Mouse (Mus musculus): ENCODE data around the gene Gm45140. TPM values are rescaled to one million over a fixed set of nuclear protein-coding genes. Genes with fewer than 3 reads are reported as not detected.

Gm45140 gene
- polyA plus RNA-seq, 1 experiment from 2014 or later, result 2.1 TPM

DNA sequence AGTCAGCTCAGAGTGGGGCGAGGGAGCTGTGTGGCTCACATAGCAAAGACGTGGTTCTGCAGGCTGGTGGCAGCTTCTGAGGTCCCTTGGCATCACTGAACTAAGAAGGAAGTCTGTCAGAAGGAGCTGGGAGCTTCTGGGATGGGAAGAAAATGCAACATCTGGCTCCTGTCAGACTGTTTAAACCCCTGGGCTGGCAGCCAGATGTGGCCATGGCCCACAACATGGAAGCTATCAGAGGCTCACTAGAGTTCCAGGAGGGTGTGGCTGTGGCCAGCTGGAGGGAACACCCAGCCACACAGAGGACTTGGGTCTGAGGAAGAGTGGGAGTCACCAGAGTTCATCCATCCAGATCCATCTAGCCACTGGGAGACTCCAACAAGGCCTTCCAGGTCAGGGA lies 88.7 kb downstream of the Gm45140 start:
- no peak for ATAC-seq (ENCODE audit: extremely low read depth, insufficient number of reproducible peaks, low FRiP score, low TSS enrichment)

DNA sequence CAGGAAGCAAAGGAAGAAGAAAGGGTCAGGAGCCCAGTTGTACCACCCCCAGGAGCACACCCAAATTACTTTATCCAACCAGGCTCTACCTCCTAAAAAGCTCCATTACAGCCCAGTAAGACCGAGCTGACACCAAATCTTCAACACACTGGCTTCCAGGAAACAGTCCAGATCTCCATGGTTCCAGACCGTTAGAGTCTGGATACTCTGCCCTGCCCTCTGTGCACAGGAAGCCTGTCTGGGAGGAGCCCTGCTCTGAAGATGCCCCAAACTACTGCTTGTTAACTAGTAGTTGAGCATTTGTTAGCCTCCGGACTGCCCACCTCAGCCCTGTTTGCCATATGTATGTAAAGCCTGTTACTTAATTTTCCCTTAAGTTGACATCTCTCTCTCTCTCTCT lies 89.5 kb downstream of the Gm45140 start:
- H3K27ac ChIP-seq (replicated peaks), result 0 out of 2 replicates have a peak overlapping the region, but pooled peaks have one; percentile 12
- no peak overlapping the region for H3K9ac ChIP-seq
- peaks cover 14% of the 10 kb centered on the region for H3K4me1 ChIP-seq
- no peak for ATAC-seq (ENCODE audit: extremely low read depth, insufficient number of reproducible peaks, low FRiP score, low TSS enrichment)
- no peaks in the 10 kb centered on the region for H3K9me3 ChIP-seq
- peaks cover 8% of the 10 kb centered on the region for H3K27me3 ChIP-seq (replicated peaks)
- H3K4me2 ChIP-seq, result no peak overlapping the region
- WGBS, result 61% methylated on average over 3 of the region's 3 CpGs
- no peak overlapping the region for H3K4me3 ChIP-seq
- H3K36me3 ChIP-seq, result no peaks in the 10 kb centered on the region

More for the DNA sequence above, 88.7 kb downstream of the Gm45140 start:
- Histone ChIP-seq H3K9ac (no peak overlapping the region), H3K4me1 (peaks cover 14% of the 10 kb centered on the region), H3K9me3 (no peaks in the 10 kb centered on the region), H3K4me3 (no peak overlapping the region), H3K27me3 (replicated peaks) (peaks cover 12% of the 10 kb centered on the region), H3K4me2 (no peak overlapping the region), H3K36me3 (no peaks in the 10 kb centered on the region), H3K27ac (replicated peaks) (no peak overlapping the region)
- WGBS, result 54% methylated on average over 2 of the region's 2 CpGs

DNA sequence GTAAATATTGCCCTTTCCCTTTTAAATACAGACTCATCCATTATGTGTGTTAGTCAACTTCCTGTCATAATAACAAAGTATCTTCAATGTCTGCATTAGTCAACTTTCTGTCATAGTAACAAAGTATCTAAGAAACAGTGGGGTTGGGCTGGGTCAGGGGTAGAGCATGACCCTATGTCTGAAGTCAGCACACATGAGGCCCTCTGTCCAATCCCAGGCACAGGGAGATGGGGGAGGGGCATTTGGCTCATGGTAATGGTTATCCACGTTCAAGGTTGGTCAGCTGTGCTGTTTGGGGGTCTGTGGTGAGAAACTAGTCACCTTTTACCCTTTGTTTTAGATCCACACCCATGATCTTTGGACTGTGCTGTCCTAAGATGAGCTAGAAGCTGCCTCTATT lies 90.3 kb downstream of the Gm45140 start:
- Histone ChIP-seq H3K36me3 (no peaks in the 10 kb centered on the region), H3K4me1 (peaks cover 21% of the 10 kb centered on the region), H3K9ac (no peak overlapping the region), H3K27ac (replicated peaks) (no peak overlapping the region), H3K4me3 (no peak overlapping the region), H3K4me2 (no peak overlapping the region), H3K27me3 (replicated peaks) (peaks cover under 1% of the 10 kb centered on the region; the same call in 1 of the 2 replicates), H3K9me3 (no peaks in the 10 kb centered on the region)
- WGBS, result 48% methylated on average over 1 of the region's 1 CpGs
- no peak for ATAC-seq (ENCODE audit: extremely low read depth, insufficient number of reproducible peaks, low FRiP score, low TSS enrichment)

DNA sequence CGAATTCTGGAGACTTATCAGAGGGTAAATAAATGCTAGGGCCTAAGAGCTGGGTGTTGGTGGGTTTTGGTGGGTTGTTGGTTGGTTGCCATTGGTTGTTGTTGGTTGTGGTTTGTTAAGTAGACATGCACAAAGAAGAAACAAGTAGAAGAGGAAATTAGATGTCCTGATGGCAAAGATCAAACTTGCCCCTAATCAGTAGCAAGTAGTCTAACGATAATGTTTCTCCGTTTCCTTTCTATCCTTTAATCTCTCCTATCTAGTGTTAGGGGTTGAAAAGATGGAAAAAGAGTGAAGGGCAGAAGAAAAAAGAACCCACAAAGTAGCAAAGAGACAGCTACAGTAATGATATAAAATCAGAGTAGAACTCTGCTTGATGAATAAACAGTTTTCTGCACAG lies 91.0 kb downstream of the Gm45140 start:
- ATAC-seq (ENCODE audit: extremely low read depth, insufficient number of reproducible peaks, low FRiP score, low TSS enrichment), result no peak
- WGBS, result 83% methylated on average over 3 of the region's 3 CpGs
- no peaks in the 10 kb centered on the region for H3K9me3 ChIP-seq

DNA sequence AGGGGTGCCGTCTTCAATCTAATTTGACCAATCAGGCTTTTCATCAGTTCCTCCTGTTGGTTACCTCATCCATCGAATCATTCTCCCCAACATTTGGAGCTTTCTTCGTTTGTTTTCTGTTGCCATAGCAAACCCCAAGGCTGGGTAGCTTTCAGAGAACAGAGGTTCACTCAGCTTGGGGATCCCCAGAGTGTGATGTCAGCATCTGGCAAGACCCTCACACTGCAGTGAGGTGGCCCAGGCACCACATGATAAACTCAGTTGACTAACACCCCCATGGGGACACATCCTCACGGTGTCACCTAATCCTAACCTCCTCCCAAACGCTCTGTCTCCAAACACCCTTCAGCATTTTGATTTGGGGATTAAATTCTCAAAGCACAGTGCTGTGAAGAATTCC lies 92.3 kb downstream of the Gm45140 start:
- Histone ChIP-seq H3K9ac (no peak overlapping the region), H3K27ac (replicated peaks) (no peak overlapping the region), H3K36me3 (no peaks in the 10 kb centered on the region), H3K4me1 (peaks cover 30% of the 10 kb centered on the region), H3K27me3 (replicated peaks) (no peaks in the 10 kb centered on the region), H3K4me2 (no peak overlapping the region), H3K4me3 (no peak overlapping the region), H3K9me3 (no peaks in the 10 kb centered on the region)
- ATAC-seq (ENCODE audit: extremely low read depth, insufficient number of reproducible peaks, low FRiP score, low TSS enrichment), result no peak
- WGBS, result 63% methylated on average over 5 of the region's 5 CpGs

More for the DNA sequence above, 91.0 kb downstream of the Gm45140 start:
- Histone ChIP-seq H3K4me3 (no peak overlapping the region), H3K27ac (replicated peaks) (no peak overlapping the region), H3K27me3 (replicated peaks) (no peaks in the 10 kb centered on the region), H3K4me2 (no peak overlapping the region), H3K9ac (no peak overlapping the region), H3K4me1 (peaks cover 28% of the 10 kb centered on the region), H3K36me3 (no peaks in the 10 kb centered on the region)

DNA sequence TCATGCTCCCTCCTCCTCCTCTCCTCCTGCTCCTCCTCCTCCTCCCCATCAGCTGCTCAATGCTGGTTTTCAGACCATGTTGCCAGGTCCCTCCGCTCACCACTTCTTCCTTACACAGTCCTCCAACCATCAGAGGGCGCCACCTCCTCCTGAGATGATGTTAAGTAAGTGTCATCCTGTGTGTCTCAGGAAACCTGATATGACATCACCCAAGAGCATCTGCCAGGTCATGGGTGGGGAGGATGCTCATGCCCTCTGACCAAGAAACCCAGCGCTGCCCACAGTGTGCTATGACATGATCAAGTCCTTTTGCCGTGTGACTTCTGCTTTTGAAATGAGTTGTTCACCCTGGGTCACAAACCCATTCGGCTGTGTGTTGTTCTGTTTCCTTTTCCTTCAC lies 92.8 kb downstream of the Gm45140 start:
- Histone ChIP-seq H3K4me3 (no peak overlapping the region), H3K9me3 (no peaks in the 10 kb centered on the region), H3K4me1 (peaks cover 35% of the 10 kb centered on the region), H3K27me3 (replicated peaks) (no peaks in the 10 kb centered on the region), H3K27ac (replicated peaks) (no peak overlapping the region), H3K4me2 (no peak overlapping the region), H3K36me3 (no peaks in the 10 kb centered on the region), H3K9ac (no peak overlapping the region)
- ATAC-seq (ENCODE audit: extremely low read depth, insufficient number of reproducible peaks, low FRiP score, low TSS enrichment), result no peak
- 80% methylated on average over 5 of the region's 5 CpGs for WGBS

DNA sequence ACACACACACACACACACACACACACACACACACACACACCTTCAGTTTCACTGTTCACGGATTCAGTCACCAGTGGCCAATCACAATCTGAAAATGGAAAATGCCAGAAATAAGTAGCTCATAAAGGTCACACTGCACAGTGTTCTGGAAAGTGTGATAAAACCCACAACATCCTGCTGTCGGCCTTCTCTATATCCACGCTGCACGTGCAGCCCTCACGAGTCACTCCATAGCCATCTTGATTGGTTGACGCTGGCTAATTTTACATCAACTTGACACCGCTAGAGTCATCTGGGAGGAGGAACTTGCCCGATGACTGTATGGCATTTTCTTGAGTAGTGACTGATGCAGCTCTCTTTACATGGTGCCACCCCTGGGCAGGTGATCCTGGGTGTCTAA lies 93.6 kb downstream of the Gm45140 start:
- H3K27me3 ChIP-seq (replicated peaks), result no peaks in the 10 kb centered on the region
- no peak for ATAC-seq (ENCODE audit: extremely low read depth, insufficient number of reproducible peaks, low FRiP score, low TSS enrichment)
- H3K4me2 ChIP-seq, result no peak overlapping the region
- H3K9me3 ChIP-seq, result no peaks in the 10 kb centered on the region
- no peaks in the 10 kb centered on the region for H3K36me3 ChIP-seq
- no peak overlapping the region for H3K4me3 ChIP-seq
- H3K27ac ChIP-seq (replicated peaks), result no peak overlapping the region
- no peak overlapping the region for H3K9ac ChIP-seq
- WGBS, result 68% methylated on average over 8 of the region's 8 CpGs
- peaks cover 35% of the 10 kb centered on the region for H3K4me1 ChIP-seq

DNA sequence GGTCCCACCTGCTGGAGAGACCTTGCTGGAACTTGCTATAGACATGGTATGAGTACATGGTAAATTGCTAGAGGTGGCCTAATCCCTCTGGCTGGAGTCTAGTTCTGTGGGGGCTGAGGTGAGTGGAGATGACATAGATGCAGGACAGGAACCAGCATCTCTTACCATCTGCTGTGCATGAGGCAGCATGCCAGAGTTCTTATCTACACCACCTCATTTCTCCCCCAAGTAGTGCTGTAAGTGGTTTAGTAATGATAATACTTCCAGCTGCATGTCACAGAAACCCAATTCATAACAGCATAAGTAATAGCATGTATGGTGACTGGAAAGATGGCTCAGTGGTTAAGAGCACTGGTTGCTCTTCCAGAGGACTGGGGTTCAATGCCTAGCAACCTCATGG lies 95.1 kb downstream of the Gm45140 start:
- Histone ChIP-seq H3K36me3 (no peaks in the 10 kb centered on the region), H3K4me2 (no peak overlapping the region), H3K4me1 (peaks cover 30% of the 10 kb centered on the region), H3K27me3 (replicated peaks) (peaks cover 13% of the 10 kb centered on the region), H3K9me3 (no peaks in the 10 kb centered on the region), H3K4me3 (no peak overlapping the region), H3K9ac (no peak overlapping the region), H3K27ac (replicated peaks) (no peak overlapping the region; the same call in 1 of the 2 replicates)
- ATAC-seq (ENCODE audit: extremely low read depth, insufficient number of reproducible peaks, low FRiP score, low TSS enrichment), result no peak

DNA sequence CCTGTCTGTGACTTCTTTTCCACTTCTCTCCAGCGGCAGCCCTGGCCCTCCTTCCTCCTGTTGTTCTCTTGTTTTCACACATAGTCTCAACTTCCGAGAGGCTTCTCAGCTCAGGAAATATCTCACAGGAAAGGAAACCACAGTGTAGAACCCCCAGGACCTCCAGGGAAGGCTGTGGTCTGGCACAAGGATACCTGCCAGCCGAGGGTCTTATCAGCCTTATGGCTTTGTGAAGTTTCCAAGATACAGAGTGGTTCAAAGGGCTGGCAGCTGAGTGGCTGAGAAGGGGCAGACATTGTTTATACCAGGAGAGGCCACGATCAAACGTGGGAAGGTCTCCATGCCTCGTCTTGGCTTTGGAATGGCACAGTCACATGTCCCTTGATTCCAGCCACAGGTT lies 95.7 kb downstream of the Gm45140 start:
- H3K9me3 ChIP-seq, result no peaks in the 10 kb centered on the region
- ATAC-seq (ENCODE audit: extremely low read depth, insufficient number of reproducible peaks, low FRiP score, low TSS enrichment), result peak; percentile 8; the same call in 1 of the 2 replicates
- no peaks in the 10 kb centered on the region for H3K36me3 ChIP-seq
- peak overlapping the region; percentile 58 for H3K27ac ChIP-seq (replicated peaks)
- H3K4me1 ChIP-seq, result peaks cover 30% of the 10 kb centered on the region
- H3K9ac ChIP-seq, result 0 out of 2 replicates have a peak overlapping the region, but pooled peaks have one; percentile 37
- H3K27me3 ChIP-seq (replicated peaks), result peaks cover 19% of the 10 kb centered on the region
- H3K4me2 ChIP-seq, result no peak overlapping the region
- H3K4me3 ChIP-seq, result no peak overlapping the region
- WGBS, result 28% methylated on average over 6 of the region's 6 CpGs

Other genes starting within 250 kb of the Gm45140 start
- 2.1 and 3.0 TPM in 2 replicates for gene Prokr1, start 245.1 kb downstream of the Gm45140 start, polyA plus RNA-seq (2015; fragmentation: Nextera tagmentation; extraction: Ambion mirVana)
- gene Aplf, start 163.6 kb downstream of the Gm45140 start, polyA plus RNA-seq (2015; fragmentation: Nextera tagmentation; extraction: Ambion mirVana), result 8.4 and 8.7 TPM in 2 replicates
- gene Efcc1, start 104.9 kb downstream of the Gm45140 start, polyA plus RNA-seq (2015; fragmentation: Nextera tagmentation; extraction: Ambion mirVana), result 0.43 and 0.52 TPM in 2 replicates
- gene Gp9, start 57.7 kb downstream of the Gm45140 start, polyA plus RNA-seq (2015; fragmentation: Nextera tagmentation; extraction: Ambion mirVana), result 5.1 and 7.2 TPM in 2 replicates
- 6.6 and 7.5 TPM in 2 replicates for gene Rab43, start 23.6 kb downstream of the Gm45140 start, polyA plus RNA-seq (2015; fragmentation: Nextera tagmentation; extraction: Ambion mirVana)
- gene Isy1, start 3.0 kb upstream of the Gm45140 start, polyA plus RNA-seq (2015; fragmentation: Nextera tagmentation; extraction: Ambion mirVana), result 22.1 and 25.4 TPM in 2 replicates
- 722 and 777 TPM in 2 replicates for gene Cnbp, start 15.3 kb upstream of the Gm45140 start, polyA plus RNA-seq (2015; fragmentation: Nextera tagmentation; extraction: Ambion mirVana)
- 120 TPM in 2 replicates for gene Copg1, start 52.0 kb upstream of the Gm45140 start, polyA plus RNA-seq (2015; fragmentation: Nextera tagmentation; extraction: Ambion mirVana)
- gene Hmces, start 78.1 kb upstream of the Gm45140 start, polyA plus RNA-seq (2015; fragmentation: Nextera tagmentation; extraction: Ambion mirVana), result 26.5 and 28.4 TPM in 2 replicates
- gene H1fx, start 145.8 kb upstream of the Gm45140 start, polyA plus RNA-seq (2015; fragmentation: Nextera tagmentation; extraction: Ambion mirVana), result 7.5 and 7.9 TPM in 2 replicates
- 195 and 206 TPM in 2 replicates for gene Rab7, start 209.5 kb upstream of the Gm45140 start, polyA plus RNA-seq (2015; fragmentation: Nextera tagmentation; extraction: Ambion mirVana)
- 207 and 217 TPM in 2 replicates for gene Rpn1, start 248.7 kb upstream of the Gm45140 start, polyA plus RNA-seq (2015; fragmentation: Nextera tagmentation; extraction: Ambion mirVana)

All from heart, embryonic 13.5 days (tissue).